Mouse (Mus musculus) fat pad, adult 2 months (tissue): ENCODE results near the gene Magi1.
"Not testable (repeated sequence)": the region's sequence is repeated elsewhere in the genome, so short reads cannot be mapped to it uniquely, and the experiment has no call there.

ENCODE experiments used
- DNase-seq: peaks from one replicate; pipeline ENCODE4 v3.0.0-alpha.2; 2011; ENCODE audit warnings: low read depth, low spot score; ENCODE audit errors: extremely low read depth

The Magi1 gene

DNA sequence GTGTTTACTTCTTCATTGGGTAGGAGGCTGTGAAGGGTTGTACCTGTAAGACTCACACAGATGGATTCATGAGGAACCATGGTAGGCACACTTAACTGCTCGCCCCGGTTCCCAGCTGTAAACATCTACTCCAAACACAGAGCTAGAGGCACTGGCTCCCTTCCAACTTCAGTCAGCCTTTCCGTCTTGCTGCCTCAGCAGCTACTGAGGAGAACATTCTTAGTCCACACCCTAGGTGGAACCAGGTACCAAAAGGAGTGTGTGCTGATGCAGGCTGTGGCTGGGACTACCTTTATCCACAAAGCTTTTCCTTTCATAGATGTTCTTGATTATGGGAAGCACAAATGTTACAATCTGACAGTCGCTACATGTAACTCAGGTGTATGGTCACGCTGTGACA, 585.8 kb downstream of the Magi1 start:
- DNase-seq: no peak

DNA sequence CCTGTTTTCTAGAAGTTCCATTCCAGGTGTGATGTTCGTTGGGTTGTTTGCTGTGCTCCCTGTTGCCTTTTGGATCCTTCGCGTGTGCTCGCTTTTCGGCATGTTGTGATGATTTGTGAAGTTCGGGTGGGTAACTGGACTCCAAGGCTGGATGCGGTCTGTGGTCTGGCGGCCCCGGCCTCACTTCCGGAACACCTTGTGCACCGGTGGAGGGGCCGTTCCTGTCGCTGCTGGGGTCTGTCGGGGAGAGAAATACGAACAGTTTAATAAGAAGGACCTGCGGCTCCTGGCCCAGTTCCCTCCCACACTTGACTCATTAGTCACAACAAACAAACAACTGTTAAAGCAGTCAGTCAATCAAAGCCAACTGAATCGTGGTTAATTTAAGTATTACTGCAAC, 605.0 kb downstream of the Magi1 start:
- DNase-seq: no peak

DNA sequence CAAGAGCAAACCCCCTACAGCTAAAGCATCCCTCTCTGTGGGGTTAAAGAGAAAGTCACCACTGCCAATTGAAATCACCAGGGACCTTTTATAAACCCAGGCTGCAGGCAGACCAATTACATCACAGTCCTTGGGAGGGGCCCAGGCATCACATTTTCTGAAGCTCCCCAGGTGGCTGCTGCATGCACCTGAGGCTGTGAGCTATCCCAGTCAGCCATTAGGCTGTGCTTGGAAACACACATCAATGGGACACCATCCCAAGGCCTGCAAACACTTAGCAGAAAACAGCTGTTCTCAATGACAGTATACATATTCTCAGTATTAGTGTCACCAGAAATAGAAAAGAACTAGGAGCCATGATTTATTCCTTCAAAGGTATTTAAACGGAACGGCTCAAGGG, 617.0 kb downstream of the Magi1 start:
- no peak for DNase-seq

DNA sequence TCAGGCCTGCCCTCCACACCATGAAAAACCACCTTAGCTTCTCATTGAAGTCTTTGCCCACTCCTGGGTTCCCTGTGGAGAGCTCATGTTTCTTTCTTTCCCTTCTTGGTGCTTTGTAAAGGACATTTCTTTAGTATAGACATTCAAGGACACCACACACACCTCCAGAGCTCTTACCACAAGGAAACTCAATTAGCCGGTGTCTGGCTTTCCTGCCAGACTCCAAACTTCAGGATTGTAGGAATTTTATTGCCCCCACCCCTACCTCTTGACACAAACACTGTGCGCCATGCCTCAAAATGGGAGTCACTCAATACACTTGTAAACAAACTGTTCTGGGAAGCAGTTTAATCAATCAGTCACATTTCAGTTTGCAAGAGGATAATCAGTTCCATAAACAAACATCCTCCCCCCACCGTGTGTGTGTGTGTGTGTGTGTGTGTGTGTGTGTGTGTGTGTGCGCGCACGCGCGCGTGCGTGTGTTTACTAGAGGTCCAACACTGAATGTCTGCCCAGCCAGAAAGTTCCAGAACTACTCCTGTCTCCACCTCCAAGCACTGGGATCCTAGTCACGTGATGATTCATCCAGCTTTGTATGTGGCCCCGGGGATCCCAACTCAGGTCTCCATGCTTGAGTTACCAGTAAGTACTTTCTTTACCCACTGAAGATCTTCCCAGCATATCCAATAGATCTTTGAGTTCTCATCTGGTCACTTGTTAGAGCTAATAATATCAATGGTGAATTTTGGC, 618.5 kb downstream of the Magi1 start:
- no peak for DNase-seq

DNA sequence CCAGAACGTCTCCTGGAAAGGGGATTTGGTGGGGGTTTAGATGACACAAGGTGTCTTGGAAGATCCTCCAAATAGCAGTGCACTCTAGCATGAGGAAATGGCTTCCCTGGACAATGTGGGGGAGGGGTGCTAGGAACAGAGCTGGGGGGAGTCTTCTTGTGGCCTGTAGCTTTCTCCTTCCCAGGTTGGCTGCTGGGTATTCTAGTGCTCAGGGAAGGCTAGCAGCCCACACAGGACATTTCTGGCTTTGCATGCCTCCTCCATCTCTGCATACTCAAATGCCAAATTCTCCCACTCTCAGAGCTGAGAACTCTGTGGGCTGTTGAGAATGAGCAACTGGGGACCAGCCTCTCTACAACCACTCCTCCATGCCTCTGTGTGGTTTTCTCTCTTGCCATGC, 622.6 kb downstream of the Magi1 start:
- DNase-seq: no peak

DNA sequence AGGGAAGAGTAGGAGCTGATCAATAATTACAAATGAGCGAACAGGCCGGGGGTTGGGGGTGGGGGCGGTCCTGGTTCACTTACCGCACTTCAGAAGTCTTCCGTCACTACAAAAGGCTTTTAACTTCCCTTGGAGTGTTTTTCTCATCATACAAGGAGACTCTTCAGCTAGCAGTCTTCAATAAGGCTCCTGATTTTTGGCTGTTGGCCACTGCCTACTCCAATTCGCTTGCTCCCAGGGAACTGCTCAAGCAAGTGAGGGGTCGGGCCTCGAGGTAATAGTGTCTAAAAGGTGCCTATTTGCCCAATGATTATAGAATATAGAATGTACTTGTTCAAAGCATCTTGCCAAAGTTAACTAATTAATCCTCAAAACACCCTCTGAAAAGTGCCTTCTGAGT, 624.2 kb downstream of the Magi1 start:
- DNase-seq: no peak

DNA sequence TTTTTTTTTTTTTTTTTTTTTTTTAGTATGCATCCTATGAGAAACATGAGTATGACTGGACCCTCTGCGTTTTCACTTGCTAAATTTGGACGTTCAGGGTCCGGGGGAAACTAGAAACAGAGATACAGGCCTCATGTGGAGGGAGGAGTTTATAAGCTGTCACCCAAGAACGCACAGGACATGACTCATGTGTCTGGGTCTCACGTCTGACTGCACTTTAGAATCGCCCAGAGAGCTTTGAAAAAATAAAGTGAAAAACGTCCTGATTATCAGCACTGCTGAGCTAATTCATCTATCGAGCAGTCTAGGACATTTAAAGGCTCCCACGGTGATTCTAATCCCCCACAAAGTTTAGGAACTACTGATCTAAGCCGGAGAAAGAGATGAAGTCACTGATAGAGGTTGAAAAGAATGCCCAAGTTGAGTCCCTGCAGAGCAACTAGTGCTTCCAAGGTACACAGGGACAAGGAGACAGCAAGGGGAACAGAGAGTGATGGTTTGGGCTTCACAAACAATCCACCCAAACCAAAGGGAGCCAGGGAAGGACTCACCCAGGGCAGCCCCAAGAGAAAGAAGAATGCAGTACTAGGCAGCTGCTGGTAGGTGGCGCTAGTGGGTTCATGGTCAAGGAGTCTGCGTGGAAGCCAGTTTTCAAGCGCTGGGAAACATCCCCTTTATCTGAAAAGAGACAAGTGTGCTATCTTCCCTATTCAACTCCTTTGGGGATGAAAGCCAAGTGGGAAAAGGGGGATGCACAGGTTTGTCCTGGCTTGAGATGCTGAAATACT, 626.3 kb downstream of the Magi1 start:
- DNase-seq: no peak

DNA sequence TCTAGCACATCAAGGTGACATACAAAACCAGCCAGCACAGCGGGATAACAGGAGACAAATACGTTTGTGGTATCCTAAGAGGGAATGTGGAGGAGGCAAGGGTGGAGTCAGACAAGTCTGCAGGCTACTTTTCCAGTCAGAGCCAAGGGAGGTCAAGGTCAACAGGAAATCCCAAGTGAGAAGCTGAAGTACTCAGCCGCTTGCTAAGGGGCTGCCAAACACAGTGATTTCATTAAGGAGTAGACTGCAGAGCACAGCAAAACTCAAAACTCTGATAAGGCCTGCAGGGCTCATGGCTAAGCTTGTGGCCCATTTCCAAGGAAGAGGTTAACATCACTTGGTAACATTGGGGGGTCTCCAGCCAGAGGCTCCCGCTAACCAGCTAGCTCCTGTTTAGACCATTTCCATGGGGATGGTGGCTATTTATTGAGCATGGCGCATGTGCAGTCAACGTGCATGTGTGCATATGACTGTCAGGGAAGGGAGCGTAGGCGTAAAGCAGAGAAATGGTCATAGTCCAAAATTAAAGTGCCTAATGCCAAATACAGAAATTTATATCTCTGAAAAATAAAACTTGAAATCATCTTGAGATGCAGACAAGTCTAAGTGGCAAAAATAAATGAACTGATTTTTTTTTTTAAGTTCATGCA, 635.0 kb downstream of the Magi1 start:
- DNase-seq: no peak

DNA sequence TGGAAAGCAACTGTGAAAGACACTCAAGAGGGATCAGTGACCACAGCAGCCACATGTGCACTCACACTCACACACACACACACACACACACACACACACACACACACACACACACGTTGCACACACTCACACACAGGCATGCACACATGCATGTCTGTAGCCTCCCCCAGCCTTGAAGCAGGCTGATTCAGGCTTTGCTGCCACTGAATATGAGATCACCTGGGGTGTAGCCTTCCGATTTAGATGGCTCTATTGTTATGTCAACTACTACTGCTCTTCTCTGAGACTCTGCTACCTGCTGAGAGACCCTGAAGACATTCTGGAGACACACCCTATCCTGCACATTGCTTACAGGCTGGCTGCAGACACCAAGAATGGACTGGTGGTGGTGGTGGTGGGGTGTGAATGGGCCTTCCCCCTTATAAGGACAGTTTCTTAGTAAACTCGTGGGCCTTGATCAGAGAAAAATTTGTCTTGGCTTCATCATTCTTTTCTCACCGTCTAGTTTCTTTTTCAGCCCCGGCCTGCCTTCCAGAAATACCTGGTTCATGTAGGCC, 653.9 kb downstream of the Magi1 start:
- not testable (repeated sequence) for DNase-seq

DNA sequence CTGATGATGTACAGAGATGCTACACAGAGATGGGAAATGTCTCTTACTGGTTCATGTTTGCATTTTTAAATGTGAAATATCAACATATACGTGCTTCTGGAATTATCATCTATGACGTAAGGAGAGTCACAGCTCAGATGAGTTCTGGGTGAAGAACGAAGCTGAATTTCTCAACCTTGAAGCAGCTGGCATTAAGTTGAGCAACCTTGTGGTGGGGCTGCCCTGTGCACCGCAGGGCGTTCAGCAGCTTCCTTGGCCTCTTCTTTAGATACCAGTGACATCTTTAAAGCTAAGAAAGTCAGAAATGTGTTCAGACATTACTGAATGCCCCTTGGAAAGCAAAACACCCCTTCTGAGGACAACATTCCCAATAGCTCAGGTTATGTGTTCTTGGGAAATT, 656.5 kb downstream of the Magi1 start:
- DNase-seq: no peak
